Mouse (Mus musculus): ENCODE measurements around the gene Tpte. TPM values are rescaled to one million over a fixed set of nuclear protein-coding genes. Genes with fewer than 3 reads are reported as not detected.

The Tpte gene
- total and polyA plus RNA-seq, 3 experiments: not detected

- peaks cover 6% of the 10 kb centered on the region for H3K79me2 ChIP-seq (ENCODE audit: control insufficient read depth, insufficient read depth, low read length, poor library complexity)
- no peaks in the 10 kb centered on the region for H3K9me3 ChIP-seq (replicated peaks; ENCODE audit: insufficient read depth, low read length)
- no peak overlapping the region for H3K9ac ChIP-seq (ENCODE audit: control insufficient read depth, low read depth, low read length, poor library complexity, severe bottlenecking)
- H3K4me3 ChIP-seq (ENCODE audit: control insufficient read depth in 1 of 2, insufficient read depth in 1 of 2, low read depth in 2 of 2, low read length in 2 of 2): no peak overlapping the region
- H3K36me3 ChIP-seq (ENCODE audit: control insufficient read depth in 1 of 2, insufficient read depth in 2 of 2, low read length in 2 of 2): peaks cover 0 to 13% of the 10 kb centered on the region in 2 experiments; a peak in 2 of 4 replicates
- DNase-seq (ENCODE audit: low read depth, low spot score): no peak
- H3K27me3 ChIP-seq (ENCODE audit: control insufficient read depth in 1 of 2, insufficient read depth in 2 of 2, low read length in 2 of 2): no peaks in the 10 kb centered on the region
- H3K27ac ChIP-seq (ENCODE audit: control insufficient read depth, low read depth, low read length): no peak overlapping the region
- TF ChIP-seq EP300 (IDR thresholded peaks at IDR 0.05; ENCODE audit: low read depth in 1 of 2, low read length in 2 of 2) (peak in 1 of 2 experiments; percentile 30; a peak in 1 of 4 replicates), MAZ (IDR thresholded peaks at IDR 0.05; ENCODE audit: low read depth, low read length) (no peak)
- peaks cover 5 to 6% of the 10 kb centered on the region in 2 experiments for H3K4me1 ChIP-seq (ENCODE audit: control insufficient read depth in 1 of 2, insufficient read depth in 2 of 2, low read length in 2 of 2)
These were observed 111.2 kb downstream of the Tpte start for GRCm38 (mm10) chr8:22394471-22394870.

DNA sequence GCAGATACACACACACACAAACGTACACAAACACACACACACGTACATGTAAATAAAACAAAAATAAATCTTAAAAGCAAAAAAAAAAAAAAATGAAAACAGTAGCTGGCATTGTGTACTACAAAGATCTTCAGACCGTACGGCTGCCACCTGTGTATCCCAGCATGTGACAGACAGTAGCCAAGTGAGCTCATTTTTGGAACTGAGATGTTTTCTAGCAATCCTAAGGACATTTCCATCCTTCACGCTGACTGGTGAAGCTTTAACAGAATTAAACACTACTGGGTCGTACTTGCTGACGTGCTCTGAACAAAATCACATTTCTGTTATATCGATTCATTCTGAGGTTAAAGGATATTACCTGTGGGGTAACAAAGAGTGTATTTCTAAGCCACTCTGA is 112.0 kb downstream of the Tpte start:
- H3K9me3 ChIP-seq (replicated peaks; ENCODE audit: insufficient read depth, low read length): no peaks in the 10 kb centered on the region
- H3K4me3 ChIP-seq (ENCODE audit: control insufficient read depth in 1 of 2, insufficient read depth in 1 of 2, low read depth in 2 of 2, low read length in 2 of 2): no peak overlapping the region
- peaks cover 6% of the 10 kb centered on the region for H3K79me2 ChIP-seq (ENCODE audit: control insufficient read depth, insufficient read depth, low read length, poor library complexity)
- H3K27ac ChIP-seq (ENCODE audit: control insufficient read depth, low read depth, low read length): no peak overlapping the region
- TF ChIP-seq CTCF (IDR thresholded peaks at IDR 0.05 in 2 of 3, conservative IDR thresholded peaks at IDR 0.05 in 1 of 3; ENCODE audit: control insufficient read depth in 1 of 3, insufficient read depth in 1 of 3, low read depth in 2 of 3, low read length in 3 of 3, poor library complexity in 1 of 3, severe bottlenecking in 1 of 3) (no peak), SMC3 (IDR thresholded peaks at IDR 0.05; ENCODE audit: low read depth, low read length) (no peak)
- peaks cover 5 to 6% of the 10 kb centered on the region in 2 experiments for H3K4me1 ChIP-seq (ENCODE audit: control insufficient read depth in 1 of 2, insufficient read depth in 2 of 2, low read length in 2 of 2)
- peaks cover 0 to 13% of the 10 kb centered on the region in 2 experiments; a peak in 2 of 4 replicates for H3K36me3 ChIP-seq (ENCODE audit: control insufficient read depth in 1 of 2, insufficient read depth in 2 of 2, low read length in 2 of 2)
- no peak for DNase-seq (ENCODE audit: low read depth, low spot score)
- H3K9ac ChIP-seq (ENCODE audit: control insufficient read depth, low read depth, low read length, poor library complexity, severe bottlenecking): no peak overlapping the region
- H3K27me3 ChIP-seq (ENCODE audit: control insufficient read depth in 1 of 2, insufficient read depth in 2 of 2, low read length in 2 of 2): no peaks in the 10 kb centered on the region

DNA sequence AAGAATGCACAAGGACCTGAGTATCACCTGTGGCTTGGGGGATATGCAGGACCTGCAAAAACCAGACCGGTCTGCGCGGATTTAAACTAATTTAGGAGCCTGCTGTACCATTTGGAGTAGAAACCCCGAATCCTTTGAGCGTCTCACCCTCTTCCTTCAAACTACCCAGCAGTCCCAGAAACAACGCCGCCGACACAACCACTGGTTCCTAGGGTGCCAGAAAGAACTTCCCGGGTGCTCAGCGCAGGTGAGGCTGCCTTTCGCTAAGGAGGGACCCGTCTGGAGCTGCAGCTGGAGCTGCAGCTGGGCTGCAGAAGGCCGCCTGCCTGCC is 114.5 kb downstream of the Tpte start:
- H3K4me3 ChIP-seq (ENCODE audit: control insufficient read depth in 1 of 2, insufficient read depth in 1 of 2, low read depth in 2 of 2, low read length in 2 of 2): peak overlapping the region; percentile 92 to 99
- no peaks in the 10 kb centered on the region for H3K27me3 ChIP-seq (ENCODE audit: control insufficient read depth in 1 of 2, insufficient read depth in 2 of 2, low read length in 2 of 2)
- peak; percentile 60 for DNase-seq (ENCODE audit: low read depth, low spot score)
- peaks cover 6% of the 10 kb centered on the region for H3K79me2 ChIP-seq (ENCODE audit: control insufficient read depth, insufficient read depth, low read length, poor library complexity)
- H3K4me1 ChIP-seq (ENCODE audit: control insufficient read depth in 1 of 2, insufficient read depth in 2 of 2, low read length in 2 of 2): peaks cover 5 to 6% of the 10 kb centered on the region in 2 experiments
- 0 out of 2 replicates have a peak overlapping the region, but pooled peaks have one; percentile 15 for H3K27ac ChIP-seq (ENCODE audit: control insufficient read depth, low read depth, low read length)
- H3K36me3 ChIP-seq (ENCODE audit: control insufficient read depth in 1 of 2, insufficient read depth in 2 of 2, low read length in 2 of 2): peaks cover 0 to 13% of the 10 kb centered on the region in 2 experiments; a peak in 2 of 4 replicates
- TF ChIP-seq TCF12 (IDR thresholded peaks at IDR 0.05; ENCODE audit: low read depth, low read length) (no peak), CTCF (IDR thresholded peaks at IDR 0.05 in 2 of 3, conservative IDR thresholded peaks at IDR 0.05 in 1 of 3; ENCODE audit: control insufficient read depth in 1 of 3, insufficient read depth in 1 of 3, low read depth in 2 of 3, low read length in 3 of 3, poor library complexity in 1 of 3, severe bottlenecking in 1 of 3) (no peak), SIN3A (IDR thresholded peaks at IDR 0.05; ENCODE audit: low read length) (0 out of 2 replicates have a peak, but pooled peaks have one; percentile 38), MAX (IDR thresholded peaks at IDR 0.05; ENCODE audit: low read length) (no peak), UBTF (IDR thresholded peaks at IDR 0.05; ENCODE audit: borderline replicate concordance, insufficient read depth, low read depth, low read length) (0 out of 2 replicates have a peak, but pooled peaks have one; percentile 24)
- no peaks in the 10 kb centered on the region for H3K9me3 ChIP-seq (replicated peaks; ENCODE audit: insufficient read depth, low read length)
- H3K9ac ChIP-seq (ENCODE audit: control insufficient read depth, low read depth, low read length, poor library complexity, severe bottlenecking): peak overlapping the region; percentile 96

Measured in MEL (cell line).